Mouse (Mus musculus): Measurements from ENCODE around the gene Samd14. TPM values are rescaled to one million over a fixed set of nuclear protein-coding genes. Genes with fewer than 3 reads are reported as not detected.

Samd14 gene
- polyA plus RNA-seq, 1 experiment from 2014 or later: 35.4 TPM

DNA sequence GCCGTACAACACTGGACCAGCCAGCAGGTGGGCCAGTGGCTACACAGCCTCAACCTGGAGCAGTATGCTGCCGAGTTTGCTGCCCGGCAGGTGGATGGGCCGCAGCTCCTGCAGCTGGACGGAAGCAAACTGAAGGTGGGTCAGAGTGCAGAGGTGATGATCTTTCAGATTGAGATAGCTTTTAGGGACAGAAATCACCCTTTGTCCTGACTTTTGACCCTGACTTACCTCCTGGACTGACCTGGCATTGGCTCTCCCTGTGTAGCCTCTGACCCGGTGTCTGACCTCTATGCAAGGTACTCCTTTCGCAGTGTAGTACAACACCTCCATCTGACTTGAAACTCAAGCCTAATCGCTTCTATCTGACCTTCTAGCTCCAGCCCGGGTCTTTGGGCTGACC, 13.8 kb downstream of the Samd14 start:
- ATAC-seq (ENCODE audit: low read depth): no peak
- WGBS (ENCODE audit: insufficient replicate concordance): 86% methylated on average over 9 of the region's 9 CpGs

GRCm38 (mm10) chr11:95024439-95025184, 14.9 kb downstream of the Samd14 start:
- 80% methylated on average over 29 of the region's 29 CpGs for WGBS (ENCODE audit: insufficient replicate concordance)
- Histone ChIP-seq H3K9me3 (replicated peaks) (no peaks in the 10 kb centered on the region), H3K9ac (no peak overlapping the region), H3K4me1 (replicated peaks) (peaks cover 46% of the 10 kb centered on the region), H3K27me3 (peaks cover 11% of the 10 kb centered on the region; the same call in 1 of the 2 replicates), H3K36me3 (peaks cover 65% of the 10 kb centered on the region), H3K4me3 (replicated peaks) (no peak overlapping the region), H3K4me2 (no peak overlapping the region), H3K27ac (peak overlapping the region; percentile 22; the same call in 1 of the 2 replicates)
- ATAC-seq (ENCODE audit: low read depth) (no peak), DNase-seq (no peak)

More for the DNA sequence above, 13.8 kb downstream of the Samd14 start:
- H3K9ac ChIP-seq: no peak overlapping the region
- H3K27me3 ChIP-seq: peaks cover 22% of the 10 kb centered on the region; the same call in 1 of the 2 replicates
- peaks cover 55% of the 10 kb centered on the region for H3K4me1 ChIP-seq (replicated peaks)
- no peak for DNase-seq
- H3K36me3 ChIP-seq: peaks cover 77% of the 10 kb centered on the region
- H3K27ac ChIP-seq: no peak overlapping the region
- no peak overlapping the region for H3K4me3 ChIP-seq (replicated peaks)
- no peaks in the 10 kb centered on the region for H3K9me3 ChIP-seq (replicated peaks)
- H3K4me2 ChIP-seq: no peak overlapping the region

GRCm38 (mm10) chr11:95025227-95026012, 15.7 kb downstream of the Samd14 start:
- 0 out of 2 replicates have a peak, but pooled peaks have one; percentile 7 for ATAC-seq (ENCODE audit: low read depth)
- 0 out of 2 replicates have a peak overlapping the region, but pooled peaks have one; percentile 7 for H3K9ac ChIP-seq
- H3K4me1 ChIP-seq (replicated peaks): peaks cover 37% of the 10 kb centered on the region
- H3K4me2 ChIP-seq: no peak overlapping the region
- peak overlapping the region; percentile 22 for H3K27ac ChIP-seq
- WGBS (ENCODE audit: insufficient replicate concordance): 76% methylated on average over 11 of the region's 11 CpGs
- no peaks in the 10 kb centered on the region for H3K9me3 ChIP-seq (replicated peaks)
- no peak for DNase-seq
- H3K27me3 ChIP-seq: peaks cover 4% of the 10 kb centered on the region; the same call in 1 of the 2 replicates
- H3K4me3 ChIP-seq (replicated peaks): no peak overlapping the region
- peaks cover 57% of the 10 kb centered on the region for H3K36me3 ChIP-seq

- Histone ChIP-seq H3K4me1 (replicated peaks) (peaks cover 31% of the 10 kb centered on the region), H3K9ac (no peak overlapping the region), H3K27me3 (peaks cover 4% of the 10 kb centered on the region; the same call in 1 of the 2 replicates), H3K4me2 (no peak overlapping the region), H3K27ac (peak overlapping the region; percentile 22), H3K36me3 (peaks cover 50% of the 10 kb centered on the region), H3K4me3 (replicated peaks) (no peak overlapping the region), H3K9me3 (replicated peaks) (no peaks in the 10 kb centered on the region)
- ATAC-seq (ENCODE audit: low read depth) (peak; percentile 67), DNase-seq (no peak)
- WGBS (ENCODE audit: insufficient replicate concordance): 62% methylated on average over 6 of the region's 6 CpGs
These were observed 16.4 kb downstream of the Samd14 start for GRCm38 (mm10) chr11:95026090-95026542.

- Histone ChIP-seq H3K4me2 (no peak overlapping the region), H3K4me1 (replicated peaks) (peaks cover 24% of the 10 kb centered on the region), H3K36me3 (peaks cover 43% of the 10 kb centered on the region), H3K9ac (no peak overlapping the region), H3K4me3 (replicated peaks) (no peak overlapping the region), H3K27ac (peak overlapping the region; percentile 9; the same call in 1 of the 2 replicates), H3K27me3 (peaks cover 4% of the 10 kb centered on the region; the same call in 1 of the 2 replicates), H3K9me3 (replicated peaks) (no peaks in the 10 kb centered on the region)
- DNase-seq: no peak
- 78% methylated on average over 6 of the region's 6 CpGs for WGBS (ENCODE audit: insufficient replicate concordance)
- no peak for ATAC-seq (ENCODE audit: low read depth)
These were observed 17.2 kb downstream of the Samd14 start for GRCm38 (mm10) chr11:95026849-95027248.

GRCm38 (mm10) chr11:95027850-95028470, 18.3 kb downstream of the Samd14 start:
- H3K36me3 ChIP-seq: peaks cover 32% of the 10 kb centered on the region

GRCm38 (mm10) chr11:95032945-95033344, 23.3 kb downstream of the Samd14 start:
- no peak for DNase-seq
- 0 out of 2 replicates have a peak overlapping the region, but pooled peaks have one; percentile 9 for H3K9ac ChIP-seq
- whole genome bisulfite sequencing (ENCODE audit: insufficient replicate concordance): 34% methylated on average over 6 of the region's 6 CpGs
- no peak overlapping the region for H3K4me2 ChIP-seq
- H3K36me3 ChIP-seq: no peaks in the 10 kb centered on the region
- no peak overlapping the region for H3K4me3 ChIP-seq (replicated peaks)
- no peaks in the 10 kb centered on the region for H3K9me3 ChIP-seq (replicated peaks)
- peaks cover 16% of the 10 kb centered on the region for H3K4me1 ChIP-seq (replicated peaks)
- no peak for ATAC-seq (ENCODE audit: low read depth)
- H3K27ac ChIP-seq: no peak overlapping the region
- peaks cover 8% of the 10 kb centered on the region; the same call in 1 of the 2 replicates for H3K27me3 ChIP-seq

More at GRCm38 (mm10) chr11:95027850-95028470, 18.3 kb downstream of the Samd14 start:
- no peak overlapping the region for H3K9ac ChIP-seq
- no peak overlapping the region for H3K4me2 ChIP-seq
- H3K27ac ChIP-seq: no peak overlapping the region
- 46% methylated on average over 13 of the region's 13 CpGs for WGBS (ENCODE audit: insufficient replicate concordance)
- no peak overlapping the region for H3K4me3 ChIP-seq (replicated peaks)
- DNase-seq (no peak), ATAC-seq (ENCODE audit: low read depth) (no peak)
- H3K4me1 ChIP-seq (replicated peaks): peaks cover 24% of the 10 kb centered on the region
- H3K27me3 ChIP-seq: peaks cover 4% of the 10 kb centered on the region; the same call in 1 of the 2 replicates
- H3K9me3 ChIP-seq (replicated peaks): no peaks in the 10 kb centered on the region

DNA sequence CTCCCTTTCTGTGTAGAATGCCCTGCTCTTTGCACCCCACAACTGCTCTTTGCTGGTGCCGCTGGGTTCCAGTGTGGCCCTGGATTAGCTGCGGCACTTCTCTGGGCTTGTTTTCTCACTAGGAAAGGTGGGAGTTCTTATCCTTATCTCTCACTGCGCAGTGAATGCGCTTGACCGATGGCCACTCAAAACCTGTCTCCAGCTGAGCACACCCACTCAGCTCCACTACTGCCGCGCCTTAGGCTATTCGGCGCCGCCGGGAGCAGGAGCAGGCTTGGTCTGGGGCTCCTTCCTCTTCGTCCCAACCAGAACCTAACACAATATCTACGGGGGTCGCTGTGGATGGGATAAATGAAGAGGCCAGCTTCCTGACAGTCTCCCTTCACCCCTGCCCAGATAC, 23.9 kb downstream of the Samd14 start:
- no peak overlapping the region for H3K27ac ChIP-seq
- no peak overlapping the region for H3K4me2 ChIP-seq
- DNase-seq: no peak
- no peaks in the 10 kb centered on the region for H3K9me3 ChIP-seq (replicated peaks)
- H3K4me1 ChIP-seq (replicated peaks): peaks cover 20% of the 10 kb centered on the region
- H3K4me3 ChIP-seq (replicated peaks): no peak overlapping the region
- H3K27me3 ChIP-seq: 0 out of 2 replicates have a peak, but pooled peaks cover 8% of the 10 kb centered on the region
- H3K36me3 ChIP-seq: no peaks in the 10 kb centered on the region
- ATAC-seq (ENCODE audit: low read depth): no peak
- 55% methylated on average over 14 of the region's 14 CpGs for WGBS (ENCODE audit: insufficient replicate concordance)
- H3K9ac ChIP-seq: no peak overlapping the region

GRCm38 (mm10) chr11:95034902-95035301, 25.2 kb downstream of the Samd14 start:
- Histone ChIP-seq H3K9me3 (replicated peaks) (no peaks in the 10 kb centered on the region), H3K4me2 (no peak overlapping the region), H3K9ac (no peak overlapping the region), H3K36me3 (no peaks in the 10 kb centered on the region), H3K4me3 (replicated peaks) (no peak overlapping the region), H3K4me1 (replicated peaks) (peaks cover 32% of the 10 kb centered on the region), H3K27me3 (0 out of 2 replicates have a peak, but pooled peaks cover 8% of the 10 kb centered on the region), H3K27ac (no peak overlapping the region)
- WGBS (ENCODE audit: insufficient replicate concordance): 62% methylated on average over 10 of the region's 10 CpGs
- DNase-seq (no peak), ATAC-seq (ENCODE audit: low read depth) (no peak)

- no peak for ATAC-seq (ENCODE audit: low read depth)
These were observed 26.8 kb downstream of the Samd14 start for GRCm38 (mm10) chr11:95036521-95036920.

More at GRCm38 (mm10) chr11:95036521-95036920, 26.8 kb downstream of the Samd14 start:
- no peaks in the 10 kb centered on the region for H3K9me3 ChIP-seq (replicated peaks)
- peaks cover 45% of the 10 kb centered on the region for H3K4me1 ChIP-seq (replicated peaks)
- H3K36me3 ChIP-seq: no peaks in the 10 kb centered on the region
- no peak overlapping the region for H3K27ac ChIP-seq
- H3K27me3 ChIP-seq: 0 out of 2 replicates have a peak, but pooled peaks cover 8% of the 10 kb centered on the region
- H3K9ac ChIP-seq: no peak overlapping the region
- WGBS (ENCODE audit: insufficient replicate concordance): 85% methylated on average over 5 of the region's 5 CpGs
- H3K4me3 ChIP-seq (replicated peaks): no peak overlapping the region
- DNase-seq: no peak
- no peak overlapping the region for H3K4me2 ChIP-seq

All from liver, embryonic 13.5 days (tissue).